Mouse (Mus musculus) bone marrow macrophage, adult 2 months (primary cell): ENCODE measurements around the gene Igfbp2.

Experiments
- CTCF ChIP-seq: IDR thresholded peaks from 2 replicates; pipeline ENCODE4 v1.5.1; 2012; ENCODE audit warnings: low read depth, mild to moderate bottlenecking, low read length, moderate library complexity
- POLR2A ChIP-seq: IDR thresholded peaks from 2 replicates; pipeline ENCODE4 v1.6.1; 2012; ENCODE audit warnings: mild to moderate bottlenecking, low read depth, low read length, borderline replicate concordance

DNA sequence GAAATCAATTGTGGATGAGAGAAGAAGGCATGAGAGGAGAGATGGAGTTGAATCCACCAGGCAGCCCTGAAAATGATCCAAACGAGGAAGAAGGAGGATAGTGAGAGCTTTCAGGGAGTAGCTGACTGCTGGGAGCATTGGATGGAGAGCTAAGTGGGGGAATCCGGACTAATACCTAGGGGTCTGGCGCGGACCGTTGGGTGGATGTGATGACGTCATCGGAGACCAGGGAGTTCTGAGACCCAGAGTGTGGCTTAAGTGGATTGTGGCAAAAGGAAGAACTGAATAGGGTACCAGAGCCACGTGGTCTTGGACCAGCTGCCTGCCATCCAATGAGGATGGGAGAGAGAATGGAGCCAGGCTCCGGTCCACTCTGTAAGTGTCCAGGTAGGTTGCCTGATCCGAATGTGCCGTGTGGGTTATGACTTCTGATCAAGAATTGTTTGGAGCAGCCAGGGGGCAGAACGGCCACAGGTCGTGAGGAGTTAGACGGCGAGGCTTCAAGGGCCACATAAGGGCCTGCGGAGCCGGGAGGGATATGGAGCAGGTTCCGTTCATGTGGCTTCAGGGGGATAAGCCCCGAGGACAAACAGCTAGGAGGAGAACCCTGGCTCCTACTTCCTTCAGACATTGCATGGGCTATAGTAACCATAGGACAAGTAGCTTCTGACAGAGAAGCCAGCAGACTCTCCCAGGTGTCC is 32.1 kb downstream of the Igfbp2 start:
- TF ChIP-seq POLR2A: no peak
- no peak for TF ChIP-seq CTCF
